Mouse (Mus musculus) ES-Bruce4 (cell line): ENCODE results near the gene Prrg2.
"Not testable (repeated sequence)": the region's sequence is repeated elsewhere in the genome, so short reads cannot be mapped to it uniquely, and the experiment has no call there.

Source experiments
- CTCF ChIP-seq: IDR thresholded peaks from one replicate; pipeline ENCODE4 v1.8.1; 2011; ENCODE audit warnings: low read depth, low read length
- EP300 ChIP-seq: IDR thresholded peaks from 2 replicates; pipeline ENCODE4 v1.6.1; 2011; ENCODE audit warnings: low read depth, low read length; ENCODE audit not compliant: insufficient read depth
- POLR2A ChIP-seq: IDR thresholded peaks from one replicate; pipeline ENCODE4 v1.8.1; 2011; ENCODE audit warnings: low read length; ENCODE audit not compliant: insufficient read depth

DNA sequence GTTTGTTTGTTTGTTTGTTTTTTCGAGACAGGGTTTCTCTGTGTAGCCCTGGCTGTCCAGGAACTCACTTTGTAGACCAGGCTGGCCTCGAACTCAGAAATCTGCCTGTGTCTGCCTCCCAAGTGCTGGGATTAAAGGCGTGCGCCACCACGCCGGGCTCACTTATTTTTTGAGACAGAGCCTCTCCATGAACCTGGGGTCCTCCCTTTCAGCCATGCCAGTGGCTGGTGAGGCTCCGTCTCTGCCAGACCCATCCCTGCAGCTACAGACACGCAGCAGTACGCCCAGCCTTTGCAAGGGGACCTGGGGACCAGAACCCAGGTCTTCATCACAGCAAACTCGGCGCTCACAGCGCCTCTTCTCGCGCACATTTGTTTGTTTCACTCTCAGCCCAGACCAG lies 33.5 kb upstream of the Prrg2 start:
- TF ChIP-seq EP300, CTCF, POLR2A: not testable (repeated sequence)
